Mouse (Mus musculus) kidney, postnatal 0 days (tissue): ENCODE measurements around the gene H2al1a. TPM values are rescaled to one million over a fixed set of nuclear protein-coding genes. Genes with fewer than 3 reads are reported as not detected.
"Not testable (repeated sequence)": the region's sequence is repeated elsewhere in the genome, so short reads cannot be mapped to it uniquely, and the experiment has no call there.

Experiments
- ATAC-seq: fragments of 200-750 bp; cut with Nextera tagmentation; replicated peaks from 2 replicates; pipeline ENCODE4 v1.8.0; 2017; ENCODE audit warnings: low read depth, moderate number of reproducible peaks, moderate TSS enrichment, moderate library complexity; ENCODE audit not compliant: low FRiP score
- DNase-seq: peaks from one replicate; pipeline ENCODE4 v3.0.0-alpha.2; 2016; ENCODE audit warnings: low spot score
- H3K27ac ChIP-seq: fragments of 300-500 bp; sonication (generic); 2 replicates; pipeline ENCODE4 v1.5.1; 2014; ENCODE audit warnings: mild to moderate bottlenecking
- H3K27me3 ChIP-seq: fragments of 300-500 bp; sonication (generic); 2 replicates; pipeline ENCODE4 v1.6.1; 2014; ENCODE audit warnings: low read length, mixed read lengths; ENCODE audit not compliant: insufficient read depth
- H3K36me3 ChIP-seq: fragments of 300-500 bp; sonication (generic); 2 replicates; pipeline ENCODE4 v1.6.1; 2014; ENCODE audit warnings: low read length, mixed read lengths; ENCODE audit not compliant: insufficient read depth
- H3K4me1 ChIP-seq: fragments of 300-500 bp; sonication (generic); replicated peaks from 2 replicates; pipeline ENCODE4 v1.6.1; 2014; ENCODE audit warnings: antibody characterized with exemption, low read length, mixed read lengths; ENCODE audit not compliant: insufficient read depth
- H3K4me2 ChIP-seq: fragments of 300-500 bp; sonication (generic); 2 replicates; pipeline ENCODE4 v1.6.1; 2014; ENCODE audit warnings: mild to moderate bottlenecking, low read length, moderate library complexity, mixed read lengths
- H3K4me3 ChIP-seq: fragments of 300-500 bp; sonication (generic); replicated peaks from 2 replicates; pipeline ENCODE4 v1.5.1; 2014; ENCODE audit warnings: low read depth, low read length
- H3K9ac ChIP-seq: fragments of 300-500 bp; sonication (generic); 2 replicates; pipeline ENCODE4 v1.6.1; 2014; ENCODE audit warnings: low read depth, low read length
- H3K9me3 ChIP-seq: fragments of 300-500 bp; sonication (generic); replicated peaks from 2 replicates; pipeline ENCODE4 v1.6.1; 2016; ENCODE audit warnings: low read length, inconsistent platforms, mixed read lengths
- CTCF ChIP-seq: IDR thresholded peaks from 2 replicates; pipeline ENCODE4 v1.5.1; 2016; ENCODE audit warnings: antibody characterized with exemption, low read depth, mild to moderate bottlenecking, moderate library complexity
- WGBS: fragments of 180-500 bp; shearing (Covaris S2); extraction: QIAGEN DNeasy Blood & Tissue Kit; methylation state at CpG from one replicate; pipeline ENCODE4 v1.1.7; 2014; 5-methylcytosine and 5-hydroxymethylcytosine counted together
- polyA plus RNA-seq: library from polyadenylated mRNA; unstranded; fragments of >200 nt; fragmentation: Nextera tagmentation; extraction: Ambion mirVana; gene quantifications from 2 replicates; pipeline ENCODE4 v1.2.1, GENCODE M21; 2015

The H2al1a gene
- polyA plus RNA-seq, 1 experiment from 2014 or later: not detected

GRCm38 (mm10) chrX:11267791-11268190, 31.3 kb upstream of the H2al1a start:
- Histone ChIP-seq H3K4me1 (no peaks in the 10 kb centered on the region), H3K27ac (no peak overlapping the region), H3K4me2 (no peak overlapping the region), H3K9me3 (no peaks in the 10 kb centered on the region), H3K27me3 (no peaks in the 10 kb centered on the region), H3K9ac (no peak overlapping the region), H3K4me3 (no peak overlapping the region), H3K36me3 (no peaks in the 10 kb centered on the region)
- peak; percentile 75 for DNase-seq
- WGBS: 49% methylated on average over 7 of the region's 7 CpGs
- ATAC-seq: no peak
- no peak for TF ChIP-seq CTCF

- Histone ChIP-seq H3K4me3 (no peak overlapping the region), H3K9ac (no peak overlapping the region), H3K9me3 (no peaks in the 10 kb centered on the region), H3K36me3 (no peaks in the 10 kb centered on the region), H3K27ac (no peak overlapping the region), H3K4me2 (no peak overlapping the region), H3K4me1 (no peaks in the 10 kb centered on the region), H3K27me3 (no peaks in the 10 kb centered on the region)
- no peak for ATAC-seq
- no peak for DNase-seq
- TF ChIP-seq CTCF: no peak
- WGBS: 82% methylated on average over 3 of the region's 3 CpGs
Measured at GRCm38 (mm10) chrX:11269074-11269473, 30.0 kb upstream of the H2al1a start.

DNA sequence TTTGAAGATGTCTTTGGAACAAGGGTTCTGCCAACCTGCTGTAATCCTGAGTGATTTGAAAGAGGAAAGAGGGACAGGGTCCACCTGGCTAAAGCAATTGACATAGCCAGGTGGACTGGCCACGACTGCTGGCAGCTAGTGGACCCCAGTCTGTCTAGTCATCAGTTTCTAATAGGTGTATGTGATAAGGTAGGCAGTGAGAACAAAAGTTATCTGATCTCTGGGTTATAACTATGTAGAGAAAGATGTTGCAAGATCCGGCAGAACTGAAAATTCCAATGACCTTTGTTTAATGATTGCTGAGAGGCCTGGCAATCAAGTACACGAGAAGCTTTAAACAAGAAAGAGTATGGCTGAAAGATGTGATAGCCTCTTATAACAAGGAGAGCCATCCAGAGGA, 25.9 kb upstream of the H2al1a start:
- TF ChIP-seq CTCF: no peak
- ATAC-seq (no peak), DNase-seq (no peak)
- no peak overlapping the region for H3K4me2 ChIP-seq
- H3K4me1 ChIP-seq: no peaks in the 10 kb centered on the region
- H3K27me3 ChIP-seq: no peaks in the 10 kb centered on the region
- H3K27ac ChIP-seq: no peak overlapping the region
- no peaks in the 10 kb centered on the region for H3K9me3 ChIP-seq
- H3K36me3 ChIP-seq: no peaks in the 10 kb centered on the region
- 72% methylated on average over 3 of the region's 3 CpGs for WGBS
- no peak overlapping the region for H3K4me3 ChIP-seq
- H3K9ac ChIP-seq: no peak overlapping the region

GRCm38 (mm10) chrX:11277083-11277482, 22.0 kb upstream of the H2al1a start:
- no peaks in the 10 kb centered on the region for H3K27me3 ChIP-seq
- H3K9ac ChIP-seq: no peak overlapping the region
- no peak overlapping the region for H3K4me2 ChIP-seq
- no peaks in the 10 kb centered on the region for H3K36me3 ChIP-seq
- no peak for ATAC-seq
- TF ChIP-seq CTCF: no peak
- H3K9me3 ChIP-seq: no peaks in the 10 kb centered on the region
- 78% methylated on average over 6 of the region's 6 CpGs for WGBS
- no peak for DNase-seq
- no peak overlapping the region for H3K4me3 ChIP-seq
- H3K4me1 ChIP-seq: no peaks in the 10 kb centered on the region
- H3K27ac ChIP-seq: no peak overlapping the region

DNA sequence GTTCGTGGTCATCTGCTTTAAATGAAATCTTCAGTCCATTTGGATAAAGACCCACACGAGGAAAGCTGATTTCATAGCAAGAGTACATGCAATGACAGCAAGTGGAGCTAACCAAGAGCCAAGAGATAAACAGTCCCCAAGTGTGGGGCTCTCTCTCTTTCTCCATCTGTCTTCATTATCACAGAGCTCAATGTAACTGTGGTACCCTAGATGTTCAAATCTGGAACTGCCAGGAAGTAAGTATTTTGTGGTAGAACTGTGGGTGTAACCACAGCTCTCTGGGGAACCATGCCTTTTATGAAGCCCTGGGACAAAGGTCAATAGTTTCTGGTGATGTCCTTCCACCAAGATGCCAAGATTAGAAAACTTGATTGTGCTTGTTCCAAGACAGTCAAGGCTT, 18.3 kb upstream of the H2al1a start:
- TF ChIP-seq CTCF: no peak
- Histone ChIP-seq H3K36me3 (no peaks in the 10 kb centered on the region), H3K4me3 (no peak overlapping the region), H3K9ac (no peak overlapping the region), H3K4me2 (no peak overlapping the region), H3K9me3 (no peaks in the 10 kb centered on the region), H3K4me1 (no peaks in the 10 kb centered on the region), H3K27me3 (no peaks in the 10 kb centered on the region), H3K27ac (no peak overlapping the region)
- DNase-seq (no peak), ATAC-seq (no peak)
- WGBS: 67% methylated on average over 2 of the region's 2 CpGs

GRCm38 (mm10) chrX:11288306-11288882, 10.7 kb upstream of the H2al1a start:
- ATAC-seq (no peak), DNase-seq (no peak)
- H3K9ac ChIP-seq: no peak overlapping the region
- no peak overlapping the region for H3K27ac ChIP-seq
- no peaks in the 10 kb centered on the region for H3K27me3 ChIP-seq
- H3K4me2 ChIP-seq: no peak overlapping the region
- no peaks in the 10 kb centered on the region for H3K36me3 ChIP-seq
- WGBS: 70% methylated on average over 14 of the region's 14 CpGs
- H3K4me1 ChIP-seq: no peaks in the 10 kb centered on the region
- H3K4me3 ChIP-seq: no peak overlapping the region
- no peaks in the 10 kb centered on the region for H3K9me3 ChIP-seq
- TF ChIP-seq CTCF: no peak

DNA sequence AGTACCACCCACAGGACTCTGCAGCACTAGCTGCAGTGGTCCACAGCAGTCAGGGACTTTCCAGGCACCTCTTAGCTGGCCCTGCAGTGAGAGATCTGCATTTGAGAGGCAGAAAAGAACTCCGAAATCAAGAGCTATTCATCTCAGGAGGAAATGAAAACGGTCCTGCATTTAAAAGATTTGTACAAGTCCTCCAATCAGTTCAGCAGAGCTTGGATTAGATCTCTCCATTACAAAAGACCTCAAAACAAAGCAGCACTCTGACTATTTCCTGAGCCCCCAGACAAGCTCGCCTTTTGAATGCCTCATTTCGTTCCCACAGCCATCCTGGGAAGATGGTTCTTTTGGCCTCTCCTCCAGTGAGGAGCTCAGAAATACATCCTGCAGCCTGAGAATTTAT, 9.8 kb upstream of the H2al1a start:
- no peaks in the 10 kb centered on the region for H3K9me3 ChIP-seq
- no peak overlapping the region for H3K4me2 ChIP-seq
- DNase-seq (no peak), ATAC-seq (no peak)
- H3K4me3 ChIP-seq: no peak overlapping the region
- 76% methylated on average over 4 of the region's 4 CpGs for WGBS
- no peak overlapping the region for H3K9ac ChIP-seq
- no peak overlapping the region for H3K27ac ChIP-seq
- no peaks in the 10 kb centered on the region for H3K27me3 ChIP-seq
- no peaks in the 10 kb centered on the region for H3K36me3 ChIP-seq
- TF ChIP-seq CTCF: no peak
- no peaks in the 10 kb centered on the region for H3K4me1 ChIP-seq

DNA sequence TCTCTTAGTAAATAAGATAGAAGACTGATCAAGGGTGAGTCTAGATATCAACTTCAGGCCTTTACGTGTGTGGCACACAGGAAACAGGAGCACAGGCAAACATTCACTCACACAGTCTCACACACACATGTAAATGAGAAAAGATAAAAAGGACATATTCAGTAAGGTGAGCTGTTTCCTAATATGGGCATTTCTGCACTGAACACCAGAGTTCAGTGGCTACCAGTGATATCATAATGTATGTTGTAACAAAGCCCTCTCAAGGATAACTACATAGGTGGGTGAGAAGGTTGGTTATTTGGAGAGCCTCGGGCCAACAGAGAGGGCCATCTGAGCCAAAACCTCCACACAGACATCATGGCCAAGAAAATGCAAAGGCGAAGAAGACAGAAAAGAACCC, 3.1 kb downstream of the H2al1a start, which contains the start of gene H2al1b:
H2al1b (plus strand) TSS at position 301 of the 400 bp plus-strand sequence.
- 95% methylated on average over 1 of the region's 3 CpGs for WGBS
- not testable (repeated sequence) for H3K36me3 ChIP-seq, H3K27me3 ChIP-seq, H3K4me3 ChIP-seq, H3K9me3 ChIP-seq, ATAC-seq, H3K4me2 ChIP-seq, H3K4me1 ChIP-seq, H3K27ac ChIP-seq, H3K9ac ChIP-seq, DNase-seq

DNA sequence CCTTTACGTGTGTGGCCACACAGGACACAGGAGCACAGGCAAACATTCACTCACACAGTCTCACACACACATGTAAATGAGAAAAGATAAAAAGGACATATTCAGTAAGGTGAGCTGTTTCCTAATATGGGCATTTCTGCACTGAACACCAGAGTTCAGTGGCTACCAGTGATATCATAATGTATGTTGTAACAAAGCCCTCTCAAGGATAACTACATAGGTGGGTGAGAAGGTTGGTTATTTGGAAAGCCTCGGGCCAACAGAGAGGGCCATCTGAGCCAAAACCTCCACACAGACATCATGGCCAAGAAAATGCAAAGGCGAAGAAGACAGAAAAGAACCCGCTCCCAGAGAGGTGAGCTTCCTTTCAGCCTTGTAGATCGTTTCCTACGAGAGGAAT, 6.3 kb downstream of the H2al1a start, which contains the start of gene H2al1c:
H2al1c (plus strand) TSS at position 301 of the 400 bp plus-strand sequence.
- DNase-seq, H3K4me2 ChIP-seq, H3K36me3 ChIP-seq, H3K27ac ChIP-seq, ATAC-seq, H3K4me1 ChIP-seq, H3K9ac ChIP-seq, H3K9me3 ChIP-seq, H3K27me3 ChIP-seq, H3K4me3 ChIP-seq: not testable (repeated sequence)
- 93% methylated on average over 1 of the region's 6 CpGs for WGBS
